Mouse (Mus musculus): ENCODE results near the gene Hoxa4. TPM values are rescaled to one million over a fixed set of nuclear protein-coding genes. Genes with fewer than 3 reads are reported as not detected.

Gene Hoxa4
- polyA plus RNA-seq, 1 experiment, result 2.4 TPM

DNA sequence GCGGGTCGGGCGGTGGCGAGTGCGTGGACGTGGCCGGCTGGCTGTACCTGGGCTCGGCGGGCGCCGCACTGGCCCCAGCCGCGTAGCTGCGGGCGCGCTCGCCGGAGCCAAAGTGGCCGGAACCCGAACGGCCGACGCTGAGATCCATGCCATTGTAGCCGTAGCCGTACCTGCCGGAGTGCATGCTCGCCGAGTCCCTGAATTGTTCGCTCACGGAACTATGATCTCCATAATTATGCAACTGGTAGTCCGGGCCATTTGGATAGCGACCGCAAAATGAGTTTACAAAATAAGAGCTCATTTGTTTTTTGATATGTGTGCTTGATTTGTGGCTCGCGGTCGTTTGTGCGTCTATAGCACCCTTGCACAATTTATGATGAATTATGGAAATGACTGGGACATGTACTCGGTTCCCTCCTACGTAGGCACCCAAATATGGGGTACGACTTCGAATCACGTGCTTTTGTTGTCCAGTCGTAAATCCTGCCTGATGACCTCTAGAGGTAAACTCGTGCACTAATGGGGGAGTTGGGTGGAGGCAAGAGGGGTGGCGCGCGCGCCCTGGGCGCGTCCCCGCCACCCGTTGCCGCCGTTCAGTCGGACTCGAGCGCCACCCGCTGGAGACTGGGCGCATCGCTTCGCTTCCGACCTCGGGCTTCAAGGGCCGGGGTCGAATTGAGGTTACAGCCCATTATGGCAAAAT, 12.6 kb upstream of the Hoxa4 start, which contains the start of gene Hoxa5:
Hoxa5 (minus strand) TSS at position 538 of the 703 bp plus-strand sequence.
- H3K27me3 ChIP-seq (ENCODE audit: control insufficient read depth, insufficient read depth, low read length), result peaks cover 61% of the 10 kb centered on the region

GRCm38 (mm10) chr6:52203371-52204049, 12.0 kb upstream of the Hoxa4 start:
- Histone ChIP-seq H3K4me1 (ENCODE audit: control insufficient read depth, insufficient read depth, insufficient read length, low read length) (peaks cover 11% of the 10 kb centered on the region), H3K27ac (ENCODE audit: insufficient read depth, low read depth, low read length) (peak overlapping the region; percentile 48), H3K4me3 (ENCODE audit: low read depth, low read length) (peak overlapping the region; percentile 65), H3K36me3 (ENCODE audit: control insufficient read depth, insufficient read depth, low read length) (no peaks in the 10 kb centered on the region), H3K27me3 (ENCODE audit: control insufficient read depth, insufficient read depth, low read length) (peaks cover 54% of the 10 kb centered on the region)
- 12% methylated on average over 46 of the region's 46 CpGs for WGBS
- no peak for TF ChIP-seq CTCF (IDR thresholded peaks at IDR 0.05; ENCODE audit: extremely low read depth, insufficient read length, insufficient replicate concordance, low read depth, low read length)
- no peak for TF ChIP-seq POLR2A (IDR thresholded peaks at IDR 0.05; ENCODE audit: low read depth, low read length)

More for the DNA sequence above, 12.6 kb upstream of the Hoxa4 start, which contains the start of gene Hoxa5:
- H3K4me1 ChIP-seq (ENCODE audit: control insufficient read depth, insufficient read depth, insufficient read length, low read length), result peaks cover 11% of the 10 kb centered on the region
- WGBS, result 13% methylated on average over 65 of the region's 65 CpGs
- H3K36me3 ChIP-seq (ENCODE audit: control insufficient read depth, insufficient read depth, low read length), result no peaks in the 10 kb centered on the region
- peak within 1 kb of the TSS; percentile 48 for H3K27ac ChIP-seq (ENCODE audit: insufficient read depth, low read depth, low read length)
- TF ChIP-seq CTCF (IDR thresholded peaks at IDR 0.05; ENCODE audit: extremely low read depth, insufficient read length, insufficient replicate concordance, low read depth, low read length), result peak; percentile 79
- no peak for TF ChIP-seq POLR2A (IDR thresholded peaks at IDR 0.05; ENCODE audit: low read depth, low read length)
- H3K4me3 ChIP-seq (ENCODE audit: low read depth, low read length), result peak within 1 kb of the TSS; percentile 65

DNA sequence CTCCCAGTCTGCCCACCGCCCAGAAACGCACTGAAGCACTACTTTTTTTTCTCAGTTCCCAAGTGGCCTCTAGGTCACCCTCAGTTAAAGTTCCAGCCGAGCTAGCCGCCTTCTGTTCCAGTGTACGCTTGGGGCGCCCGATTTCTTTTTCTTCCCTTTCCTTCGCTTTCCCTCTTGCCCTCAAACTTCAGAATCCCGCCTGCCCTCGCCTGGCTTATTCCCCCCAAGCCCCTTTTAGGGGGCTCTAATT, 11.5 kb upstream of the Hoxa4 start:
- peak overlapping the region; percentile 48 for H3K27ac ChIP-seq (ENCODE audit: insufficient read depth, low read depth, low read length)
- H3K36me3 ChIP-seq (ENCODE audit: control insufficient read depth, insufficient read depth, low read length), result no peaks in the 10 kb centered on the region
- peaks cover 50% of the 10 kb centered on the region for H3K27me3 ChIP-seq (ENCODE audit: control insufficient read depth, insufficient read depth, low read length)
- WGBS, result 26% methylated on average over 10 of the region's 10 CpGs
- peaks cover 11% of the 10 kb centered on the region for H3K4me1 ChIP-seq (ENCODE audit: control insufficient read depth, insufficient read depth, insufficient read length, low read length)
- H3K4me3 ChIP-seq (ENCODE audit: low read depth, low read length), result peak overlapping the region; percentile 65
- TF ChIP-seq CTCF (IDR thresholded peaks at IDR 0.05; ENCODE audit: extremely low read depth, insufficient read length, insufficient replicate concordance, low read depth, low read length) (0 out of 2 replicates have a peak, but pooled peaks have one; percentile 8), POLR2A (IDR thresholded peaks at IDR 0.05; ENCODE audit: low read depth, low read length) (no peak)

DNA sequence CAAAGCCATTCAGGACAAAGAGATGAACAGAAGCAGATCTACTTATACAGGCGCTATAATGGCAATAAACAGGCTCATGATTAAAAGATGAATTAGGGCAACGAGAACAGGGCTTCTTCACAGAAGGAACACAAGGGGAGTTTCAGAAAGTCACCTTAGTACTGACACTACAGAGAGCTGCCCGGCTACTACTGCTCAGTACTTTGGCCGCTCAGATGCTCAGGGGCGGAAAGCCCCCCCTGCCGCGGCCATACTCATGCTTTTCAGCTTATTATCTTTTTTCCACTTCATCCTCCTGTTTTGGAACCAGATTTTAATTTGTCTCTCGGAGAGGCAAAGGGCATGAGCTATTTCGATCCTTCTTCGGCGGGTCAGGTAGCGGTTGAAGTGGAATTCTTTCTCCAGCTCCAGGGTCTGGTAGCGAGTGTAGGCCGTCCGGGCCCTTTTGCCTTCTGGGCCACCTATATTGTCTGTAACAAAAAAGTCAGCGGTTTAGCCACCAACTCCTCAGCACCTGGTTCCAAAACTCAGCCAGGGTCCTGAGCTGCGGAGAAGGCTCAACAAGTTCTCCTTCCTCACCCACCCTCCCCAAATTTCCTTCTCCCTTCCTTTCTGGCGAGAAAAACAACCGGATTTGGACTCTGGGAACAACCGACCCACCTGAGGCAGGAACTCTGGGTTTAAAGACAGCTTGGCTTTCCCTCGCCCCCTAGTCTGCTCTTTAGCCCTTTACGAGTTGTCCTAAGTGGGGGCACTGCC, 11.0 kb upstream of the Hoxa4 start:
- no peaks in the 10 kb centered on the region for H3K36me3 ChIP-seq (ENCODE audit: control insufficient read depth, insufficient read depth, low read length)
- TF ChIP-seq POLR2A (IDR thresholded peaks at IDR 0.05; ENCODE audit: low read depth, low read length) (no peak), CTCF (IDR thresholded peaks at IDR 0.05; ENCODE audit: extremely low read depth, insufficient read length, insufficient replicate concordance, low read depth, low read length) (no peak)
- peaks cover 11% of the 10 kb centered on the region for H3K4me1 ChIP-seq (ENCODE audit: control insufficient read depth, insufficient read depth, insufficient read length, low read length)
- peak overlapping the region; percentile 48; the same call in 1 of the 2 replicates for H3K27ac ChIP-seq (ENCODE audit: insufficient read depth, low read depth, low read length)
- 60% methylated on average over 22 of the region's 22 CpGs for WGBS
- peaks cover 48% of the 10 kb centered on the region for H3K27me3 ChIP-seq (ENCODE audit: control insufficient read depth, insufficient read depth, low read length)
- peak overlapping the region; percentile 65 for H3K4me3 ChIP-seq (ENCODE audit: low read depth, low read length)

- Histone ChIP-seq H3K27me3 (ENCODE audit: control insufficient read depth, insufficient read depth, low read length) (peaks cover 41% of the 10 kb centered on the region), H3K4me1 (ENCODE audit: control insufficient read depth, insufficient read depth, insufficient read length, low read length) (peaks cover 11% of the 10 kb centered on the region), H3K4me3 (ENCODE audit: low read depth, low read length) (no peak overlapping the region), H3K36me3 (ENCODE audit: control insufficient read depth, insufficient read depth, low read length) (no peaks in the 10 kb centered on the region), H3K27ac (ENCODE audit: insufficient read depth, low read depth, low read length) (no peak overlapping the region)
- 53% methylated on average over 1 of the region's 1 CpGs for WGBS
- TF ChIP-seq POLR2A (IDR thresholded peaks at IDR 0.05; ENCODE audit: low read depth, low read length) (no peak), CTCF (IDR thresholded peaks at IDR 0.05; ENCODE audit: extremely low read depth, insufficient read length, insufficient replicate concordance, low read depth, low read length) (no peak)
These were observed 9.7 kb upstream of the Hoxa4 start for GRCm38 (mm10) chr6:52201269-52201668.

- peaks cover 11% of the 10 kb centered on the region for H3K4me1 ChIP-seq (ENCODE audit: control insufficient read depth, insufficient read depth, insufficient read length, low read length)
- H3K27me3 ChIP-seq (ENCODE audit: control insufficient read depth, insufficient read depth, low read length), result peaks cover 37% of the 10 kb centered on the region
- peak overlapping the region; percentile 37; the same call in 1 of the 2 replicates for H3K27ac ChIP-seq (ENCODE audit: insufficient read depth, low read depth, low read length)
- H3K4me3 ChIP-seq (ENCODE audit: low read depth, low read length), result peak overlapping the region; percentile 41
- 14% methylated on average over 10 of the region's 10 CpGs for WGBS
- no peaks in the 10 kb centered on the region for H3K36me3 ChIP-seq (ENCODE audit: control insufficient read depth, insufficient read depth, low read length)
- TF ChIP-seq POLR2A (IDR thresholded peaks at IDR 0.05; ENCODE audit: low read depth, low read length) (no peak), CTCF (IDR thresholded peaks at IDR 0.05; ENCODE audit: extremely low read depth, insufficient read length, insufficient replicate concordance, low read depth, low read length) (no peak)
These were observed 9.2 kb upstream of the Hoxa4 start for GRCm38 (mm10) chr6:52200751-52201250.

Data from small intestine, adult 2 months (tissue).